Mouse (Mus musculus) hematopoietic multipotent progenitor cell, adult 10-12 weeks (in vitro differentiated cells): ENCODE data around the gene Galr2. TPM values are rescaled to one million over a fixed set of nuclear protein-coding genes. Genes with fewer than 3 reads are reported as not detected.

ENCODE experiments used
- polyA plus RNA-seq: library from polyadenylated mRNA; stranded (reverse); fragments of >175 nt; gene quantifications from 2 replicates; pipeline ENCODE4 v1.2.3, GENCODE M21; 2012; ENCODE audit warnings: low replicate concordance

Galr2 gene
- not detected in 2 replicates for polyA plus RNA-seq

DNA sequence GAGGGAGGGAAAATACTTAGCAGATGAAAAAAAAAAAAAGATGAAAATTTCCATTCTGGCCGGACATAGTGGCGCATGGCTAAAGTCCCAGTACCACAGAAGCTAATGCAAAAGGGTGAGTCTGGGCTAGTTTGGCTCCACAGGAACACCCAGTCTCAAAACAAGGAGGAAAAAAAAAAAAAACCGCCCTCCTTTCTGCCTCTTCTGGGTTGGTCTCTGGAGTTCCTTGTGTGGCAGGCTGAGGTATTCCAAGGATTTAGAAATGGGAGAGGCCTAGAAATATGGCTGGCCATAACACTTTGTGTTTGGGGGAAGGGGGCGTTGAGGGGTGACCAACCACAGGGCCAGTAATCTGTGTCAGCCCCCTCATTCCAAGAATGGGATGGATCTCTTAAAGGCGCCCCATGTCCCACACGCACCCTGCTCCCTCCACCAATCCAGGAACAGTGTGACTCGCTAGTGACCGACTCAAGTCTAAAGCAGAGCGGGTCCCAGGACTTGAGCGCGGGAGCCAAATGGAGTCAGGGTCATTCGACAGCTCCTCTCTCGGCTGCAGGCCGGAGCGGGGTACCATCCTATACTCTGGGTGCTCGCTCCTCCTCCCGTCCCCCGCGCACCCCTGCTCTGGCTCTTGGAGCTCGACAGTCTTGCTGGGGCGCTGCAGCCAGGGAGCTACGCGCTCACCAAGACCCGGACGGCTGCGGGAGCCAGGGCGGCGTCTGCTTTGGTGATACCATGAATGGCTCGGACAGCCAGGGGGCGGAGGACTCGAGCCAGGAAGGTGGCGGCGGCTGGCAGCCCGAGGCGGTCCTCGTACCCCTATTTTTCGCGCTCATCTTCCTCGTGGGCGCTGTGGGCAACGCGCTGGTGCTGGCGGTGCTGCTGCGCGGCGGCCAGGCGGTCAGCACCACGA lies at the start of gene Galr2:
TSS of gene Galr2 (plus strand) at position 189 of the 913 bp plus-strand sequence.

DNA sequence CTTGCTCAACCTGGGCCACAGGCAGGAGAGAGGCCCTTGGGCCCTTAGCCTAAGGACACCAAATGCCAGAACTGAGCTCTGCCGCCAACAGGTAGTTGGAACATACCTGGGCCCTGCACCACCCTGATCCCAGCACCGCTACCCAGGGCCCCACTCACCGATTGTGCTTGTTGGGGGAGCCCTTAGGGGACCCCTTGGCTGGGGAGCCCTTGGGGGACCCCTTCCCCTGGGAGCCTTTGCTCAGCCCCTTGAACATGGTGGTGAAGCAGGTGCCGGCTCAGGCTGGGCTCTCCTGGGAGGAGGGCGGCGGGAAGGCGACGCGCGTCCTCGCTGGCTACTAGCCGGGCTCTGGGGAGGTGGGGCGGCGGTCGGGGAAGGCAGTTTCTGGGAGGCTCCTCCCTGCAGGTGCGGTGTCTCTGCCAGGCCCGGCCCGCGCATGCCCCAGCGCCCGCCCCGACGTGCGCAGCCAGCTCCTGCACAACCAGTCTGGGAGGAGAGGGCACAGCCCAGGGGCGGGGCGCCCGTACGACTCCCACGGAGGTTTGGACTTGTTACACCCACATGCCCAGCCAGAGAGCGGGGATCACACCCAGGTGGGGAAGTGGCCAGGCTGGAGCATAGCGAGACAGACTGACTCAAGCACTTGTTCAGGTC lies 42.9 kb upstream of the Galr2 start, which contains the start of gene Evpl:
TSS of gene Evpl (minus strand) at position 336 of the 654 bp plus-strand sequence.

GRCm38 (mm10) chr11:116274045-116274666 lies 6.6 kb upstream of the Galr2 start, which contains the start of gene Srp68:
Gene Srp68, minus strand, starts transcription at chr11:116274217.

GRCm38 (mm10) chr11:116307019-116307725 lies 26.4 kb downstream of the Galr2 start, which contains the start of gene Exoc7:
Gene Exoc7, minus strand, starts transcription at chr11:116307233.

Other genes with a start within 250 kb of the Galr2 start
- gene Unc13d, start 203.0 kb upstream of the Galr2 start, polyA plus RNA-seq: 139 and 389 TPM in 2 replicates
- gene Wbp2, start 193.9 kb upstream of the Galr2 start, polyA plus RNA-seq: 508 and 688 TPM in 2 replicates
- gene Trim47, start 153.7 kb upstream of the Galr2 start, polyA plus RNA-seq: 5.8 and 8.8 TPM in 2 replicates
- 10.8 and 13.2 TPM in 2 replicates for gene Trim65, start 149.8 kb upstream of the Galr2 start, polyA plus RNA-seq
- 62.8 and 112 TPM in 2 replicates for gene Mrpl38, start 142.1 kb upstream of the Galr2 start, polyA plus RNA-seq
- gene Fbf1, start 112.8 kb upstream of the Galr2 start, polyA plus RNA-seq: 14.2 and 19.6 TPM in 2 replicates
- 97.8 and 110 TPM in 2 replicates for gene Ten1, start 82.1 kb upstream of the Galr2 start, polyA plus RNA-seq
- gene Acox1, start 81.9 kb upstream of the Galr2 start, polyA plus RNA-seq: 2.6 and 2.8 TPM in 2 replicates
- 0.19 and 0.62 TPM in 2 replicates for gene Evpl, start 42.9 kb upstream of the Galr2 start, polyA plus RNA-seq
- 17.7 and 20.3 TPM in 2 replicates for gene Srp68, start 6.7 kb upstream of the Galr2 start, polyA plus RNA-seq
- 16.1 and 18.5 TPM in 2 replicates for gene Exoc7, start 26.3 kb downstream of the Galr2 start, polyA plus RNA-seq
- gene Foxj1, start 54.5 kb downstream of the Galr2 start, polyA plus RNA-seq: 0.47 and 0.99 TPM in 2 replicates
- gene Rnf157, start 132.1 kb downstream of the Galr2 start, polyA plus RNA-seq: 10.1 and 26.1 TPM in 2 replicates
- 297 and 674 TPM in 2 replicates for gene Ubald2, start 153.2 kb downstream of the Galr2 start, polyA plus RNA-seq
- not detected in 2 replicates for gene Qrich2, start 185.3 kb downstream of the Galr2 start, polyA plus RNA-seq
- 44.6 and 120 TPM in 2 replicates for gene Prpsap1, start 213.3 kb downstream of the Galr2 start, polyA plus RNA-seq
- gene Sphk1, start 250.0 kb downstream of the Galr2 start, polyA plus RNA-seq: 5.9 and 27.5 TPM in 2 replicates